In genomic region chr3:126404199-126404598, GRCm38 (mm10) we compare ENCODE assay signal across 27 mouse cellular contexts. TPM values are rescaled to one million over a fixed set of nuclear protein-coding genes. Genes with fewer than 3 reads are reported as not detected.
"Had no signal": no experiment of that assay in that cellular context is flagged by ENCODE, and none has a peak within 500 bp of the region (broad histone marks: within the 10 kb centered on the region; RNA-seq: fewer than 3 reads in every experiment).

No protein-coding gene starts in this region.

- H3K4me3 ChIP-seq: gastrocnemius, adult 2 months; heart, embryonic 10.5 days; heart, embryonic 12.5 days; hindbrain, embryonic 10.5 days; hindbrain, embryonic 12.5 days; intestine, embryonic 15.5 days; kidney, embryonic 15.5 days; limb, embryonic 12.5 days; liver, embryonic 13.5 days had no signal

- ATAC-seq: hindbrain, embryonic 16.5 days; inflammation-experienced regulatory T-cells, adult 6 months; intestine, embryonic 15.5 days; intestine, postnatal 0 days had no signal

- H3K4me1 ChIP-seq: hindbrain, embryonic 10.5 days; hindbrain, embryonic 12.5 days; intestine, embryonic 15.5 days; kidney, embryonic 15.5 days; limb, embryonic 12.5 days; liver, embryonic 13.5 days had no signal

- H3K36me3 ChIP-seq: heart, embryonic 10.5 days; heart, embryonic 12.5 days; hindbrain, embryonic 10.5 days; hindbrain, embryonic 12.5 days; intestine, embryonic 15.5 days; kidney, embryonic 15.5 days; limb, embryonic 12.5 days; liver, embryonic 13.5 days had no signal

- H3K9me3 ChIP-seq: heart, embryonic 10.5 days; heart, embryonic 12.5 days; hindbrain, embryonic 10.5 days; hindbrain, embryonic 12.5 days; intestine, embryonic 15.5 days; kidney, embryonic 15.5 days; limb, embryonic 12.5 days; liver, embryonic 13.5 days had no signal

- H3K27me3 ChIP-seq: heart, embryonic 12.5 days; hindbrain, embryonic 12.5 days; intestine, embryonic 15.5 days; kidney, embryonic 15.5 days; limb, embryonic 12.5 days; liver, embryonic 13.5 days had no signal

- H3K27ac ChIP-seq: gastrocnemius, adult 2 months; heart, embryonic 10.5 days; hindbrain, embryonic 10.5 days; hindbrain, embryonic 12.5 days; hindbrain, embryonic 14.5 days; intestine, embryonic 15.5 days; kidney, embryonic 15.5 days; kidney, postnatal 0 days; limb, embryonic 12.5 days; liver, embryonic 13.5 days had no signal

- DNase-seq: gastrocnemius, adult 2 months; gastrocnemius, postnatal 10 days; gastrocnemius, postnatal 25 days; heart, adult 18-20 months; heart, postnatal 10 days; heart, postnatal 4 days; kidney, adult 2 months; kidney, adult 9 months; kidney, postnatal 14 days; kidney, postnatal 36 days; layer of hippocampus, adult 9-11 months; layer of hippocampus, postnatal 36 days; left cerebral cortex, postnatal 4 days; liver; liver, embryonic 13.5 days had no signal

RNA-seq across cellular contexts. Expression of gene Arsj, which starts 40.7 kb away (rescaled TPM):
- polyA plus RNA-seq: heart, embryonic 10.5 days; inflammation-experienced regulatory T-cells, adult 6 months; liver, embryonic 13.5 days had no signal
